Mouse (Mus musculus): ENCODE results near the gene Atg14.

DNA sequence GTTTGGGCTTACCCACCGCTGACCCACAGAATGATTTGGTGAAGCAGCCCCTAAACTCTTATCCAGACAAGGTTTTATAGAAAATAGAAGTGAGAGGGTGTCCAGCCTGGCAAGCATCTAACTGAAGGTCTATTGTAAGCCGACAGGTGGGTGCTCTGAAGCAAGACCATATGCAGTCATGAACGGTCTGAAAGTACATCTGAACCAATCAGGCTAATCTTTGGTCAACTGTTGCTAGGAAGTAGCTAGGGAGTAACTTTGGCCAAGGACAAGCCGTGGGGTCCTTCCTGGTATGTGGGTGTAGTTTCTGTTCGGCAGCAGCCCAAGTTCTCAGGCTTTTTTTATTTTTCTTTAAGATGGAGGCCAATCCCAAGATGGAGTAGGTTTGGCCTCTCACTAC, 48.4 kb upstream of the Atg14 start:
- TF ChIP-seq CTCF (IDR thresholded peaks at IDR 0.05; ENCODE audit: control insufficient read depth, insufficient read depth, insufficient read length), result no peak
- TF ChIP-seq USF1 (IDR thresholded peaks at IDR 0.05; ENCODE audit: low read depth), result no peak
- TF ChIP-seq MAX (IDR thresholded peaks at IDR 0.05), result no peak
